Mouse (Mus musculus) liver, embryonic 11.5 days (tissue): ENCODE results near the gene Oip5. TPM values are rescaled to one million over a fixed set of nuclear protein-coding genes. Genes with fewer than 3 reads are reported as not detected.
"Not testable (repeated sequence)": the region's sequence is repeated elsewhere in the genome, so short reads cannot be mapped to it uniquely, and the experiment has no call there.

Experiments
- ATAC-seq: fragments of 200-750 bp; cut with Nextera tagmentation; replicated peaks from 2 replicates; pipeline ENCODE4 v1.8.0; 2017; ENCODE audit warnings: moderate number of reproducible peaks, mild to moderate bottlenecking, moderate TSS enrichment, moderate library complexity; ENCODE audit not compliant: low FRiP score
- DNase-seq: peaks from one replicate; pipeline ENCODE4 v3.0.0-alpha.2; 2017; ENCODE audit warnings: low spot score
- H3K27ac ChIP-seq: fragments of 300-500 bp; sonication (generic); 2 replicates; pipeline ENCODE4 v1.5.1; 2014; ENCODE audit warnings: mild to moderate bottlenecking, low read depth, low read length, control low read depth
- H3K27me3 ChIP-seq: fragments of 300-500 bp; sonication (generic); replicated peaks from 2 replicates; pipeline ENCODE4 v1.6.1; 2014; ENCODE audit warnings: low read length, mixed read lengths; ENCODE audit not compliant: control insufficient read depth, insufficient read depth
- H3K36me3 ChIP-seq: fragments of 300-500 bp; sonication (generic); 2 replicates; pipeline ENCODE4 v1.6.1; 2014; ENCODE audit warnings: mild to moderate bottlenecking, low read length, moderate library complexity, mixed read lengths; ENCODE audit not compliant: control insufficient read depth, insufficient read depth
- H3K4me1 ChIP-seq: fragments of 300-500 bp; sonication (generic); replicated peaks from 2 replicates; pipeline ENCODE4 v1.6.1; 2014; ENCODE audit warnings: low read length, mixed read lengths; ENCODE audit not compliant: control insufficient read depth, insufficient read depth
- H3K4me2 ChIP-seq: fragments of 300-500 bp; sonication (generic); 2 replicates; pipeline ENCODE4 v1.6.1; 2014; ENCODE audit warnings: mild to moderate bottlenecking, control low read depth, moderate library complexity
- H3K4me3 ChIP-seq: fragments of 300-500 bp; sonication (generic); 2 replicates; pipeline ENCODE4 v1.5.1; 2014; ENCODE audit warnings: low read depth, low read length, control low read depth
- H3K9ac ChIP-seq: fragments of 300-500 bp; sonication (generic); 2 replicates; pipeline ENCODE4 v1.6.1; 2014; ENCODE audit warnings: low read depth, low read length, control low read depth
- H3K9me3 ChIP-seq: fragments of 300-500 bp; sonication (generic); 2 replicates; pipeline ENCODE4 v1.6.1; 2016; ENCODE audit warnings: low read length, inconsistent platforms, mixed read lengths; ENCODE audit not compliant: control insufficient read depth
- WGBS: fragments of 180-500 bp; shearing (Covaris S2); extraction: QIAGEN DNeasy Blood & Tissue Kit; methylation state at CpG from one replicate; pipeline ENCODE4 v1.1.7; 2014; 5-methylcytosine and 5-hydroxymethylcytosine counted together
- polyA plus RNA-seq: library from polyadenylated mRNA; unstranded; fragments of >200 nt; fragmentation: Nextera tagmentation; extraction: Ambion mirVana; gene quantifications from 2 replicates; pipeline ENCODE4 v1.2.1, GENCODE M21; 2014

Oip5 gene
- polyA plus RNA-seq, 1 experiment from 2014 or later, result 47.7 TPM

- Histone ChIP-seq H3K9me3 (no peaks in the 10 kb centered on the region), H3K27me3 (no peaks in the 10 kb centered on the region), H3K4me2 (peak overlapping the region; percentile 75), H3K9ac (peak overlapping the region; percentile 93), H3K36me3 (0 out of 2 replicates have a peak, but pooled peaks cover 2% of the 10 kb centered on the region), H3K4me3 (peak overlapping the region; percentile 88), H3K4me1 (peaks cover 11% of the 10 kb centered on the region), H3K27ac (peak overlapping the region; percentile 79)
- ATAC-seq (peak; percentile 75), DNase-seq (no peak)
- under 1% methylated on average over 13 of the region's 13 CpGs for WGBS
Measured at GRCm38 (mm10) chr2:119617841-119618198, 449 bp downstream of the Oip5 start.

GRCm38 (mm10) chr2:119607023-119607422, 11.2 kb downstream of the Oip5 start:
- Histone ChIP-seq H3K4me2 (no peak overlapping the region), H3K4me3 (no peak overlapping the region), H3K9ac (no peak overlapping the region), H3K36me3 (peaks cover 40% of the 10 kb centered on the region), H3K9me3 (no peaks in the 10 kb centered on the region), H3K27ac (no peak overlapping the region), H3K4me1 (peaks cover 39% of the 10 kb centered on the region), H3K27me3 (no peaks in the 10 kb centered on the region)
- WGBS, result 87% methylated on average over 4 of the region's 4 CpGs
- no peak for DNase-seq
- ATAC-seq, result peak; percentile 48; the same call in 1 of the 2 replicates

GRCm38 (mm10) chr2:119605361-119605973, 12.8 kb downstream of the Oip5 start:
- Histone ChIP-seq H3K27ac (peak overlapping the region; percentile 89), H3K4me3 (no peak overlapping the region), H3K36me3 (peaks cover 40% of the 10 kb centered on the region), H3K4me2 (peak overlapping the region; percentile 47), H3K9ac (peak overlapping the region; percentile 30; the same call in 1 of the 2 replicates), H3K9me3 (no peaks in the 10 kb centered on the region), H3K4me1 (peaks cover 39% of the 10 kb centered on the region), H3K27me3 (no peaks in the 10 kb centered on the region)
- DNase-seq (no peak), ATAC-seq (peak; percentile 86)
- 64% methylated on average over 6 of the region's 6 CpGs for WGBS

- H3K4me3 ChIP-seq, result no peak overlapping the region
- H3K27ac ChIP-seq, result peak overlapping the region; percentile 73; the same call in 1 of the 2 replicates
- DNase-seq, result no peak
Measured at GRCm38 (mm10) chr2:119603909-119604308, 14.4 kb downstream of the Oip5 start.

GRCm38 (mm10) chr2:119602488-119602887, 15.8 kb downstream of the Oip5 start:
- H3K9me3 ChIP-seq, result no peaks in the 10 kb centered on the region
- ATAC-seq (no peak), DNase-seq (no peak)
- WGBS, result 72% methylated on average over 1 of the region's 1 CpGs
- H3K4me1 ChIP-seq, result peaks cover 41% of the 10 kb centered on the region
- peak overlapping the region; percentile 37 for H3K4me2 ChIP-seq
- H3K36me3 ChIP-seq, result peaks cover 33% of the 10 kb centered on the region
- H3K4me3 ChIP-seq, result no peak overlapping the region
- H3K27me3 ChIP-seq, result no peaks in the 10 kb centered on the region
- no peak overlapping the region for H3K9ac ChIP-seq
- H3K27ac ChIP-seq, result peak overlapping the region; percentile 39; the same call in 1 of the 2 replicates

More at GRCm38 (mm10) chr2:119603909-119604308, 14.4 kb downstream of the Oip5 start:
- Histone ChIP-seq H3K36me3 (peaks cover 37% of the 10 kb centered on the region), H3K4me1 (peaks cover 39% of the 10 kb centered on the region), H3K9me3 (no peaks in the 10 kb centered on the region), H3K27me3 (no peaks in the 10 kb centered on the region), H3K9ac (no peak overlapping the region), H3K4me2 (peak overlapping the region; percentile 44)
- 34% methylated on average over 2 of the region's 2 CpGs for WGBS
- peak; percentile 44; the same call in 1 of the 2 replicates for ATAC-seq

GRCm38 (mm10) chr2:119601575-119601974, 16.7 kb downstream of the Oip5 start:
- 79% methylated on average over 3 of the region's 3 CpGs for WGBS
- not testable (repeated sequence) for H3K27me3 ChIP-seq, H3K27ac ChIP-seq, ATAC-seq, DNase-seq, H3K9ac ChIP-seq, H3K9me3 ChIP-seq, H3K4me3 ChIP-seq
- Histone ChIP-seq H3K4me2 (0 out of 2 replicates have a peak overlapping the region, but pooled peaks have one; percentile 16), H3K4me1 (peaks cover 35% of the 10 kb centered on the region), H3K36me3 (peaks cover 31% of the 10 kb centered on the region)

- WGBS, result 84% methylated on average over 4 of the region's 4 CpGs
- Histone ChIP-seq H3K27me3 (no peaks in the 10 kb centered on the region), H3K4me2 (no peak overlapping the region), H3K4me1 (peaks cover 35% of the 10 kb centered on the region), H3K27ac (no peak overlapping the region), H3K4me3 (no peak overlapping the region), H3K9me3 (no peaks in the 10 kb centered on the region), H3K36me3 (peaks cover 34% of the 10 kb centered on the region), H3K9ac (no peak overlapping the region)
- no peak for ATAC-seq
- no peak for DNase-seq
Measured at GRCm38 (mm10) chr2:119601027-119601426, 17.2 kb downstream of the Oip5 start.

- no peaks in the 10 kb centered on the region for H3K27me3 ChIP-seq
Measured at GRCm38 (mm10) chr2:119596781-119597330, 21.4 kb downstream of the Oip5 start.

GRCm38 (mm10) chr2:119595308-119595707, 23.0 kb downstream of the Oip5 start:
- H3K9me3 ChIP-seq, result no peaks in the 10 kb centered on the region
- peaks cover 12% of the 10 kb centered on the region for H3K4me1 ChIP-seq
- 0 out of 2 replicates have a peak overlapping the region, but pooled peaks have one; percentile 8 for H3K27ac ChIP-seq
- peak overlapping the region; percentile 84 for H3K4me2 ChIP-seq
- no peak for DNase-seq
- H3K4me3 ChIP-seq, result peak overlapping the region; percentile 95
- no peak for ATAC-seq
- H3K36me3 ChIP-seq, result peaks cover 14% of the 10 kb centered on the region
- 36% methylated on average over 4 of the region's 4 CpGs for WGBS
- H3K27me3 ChIP-seq, result no peaks in the 10 kb centered on the region
- peak overlapping the region; percentile 100 for H3K9ac ChIP-seq

More at GRCm38 (mm10) chr2:119596781-119597330, 21.4 kb downstream of the Oip5 start:
- ATAC-seq (no peak), DNase-seq (no peak)
- Histone ChIP-seq H3K9ac (no peak overlapping the region), H3K36me3 (peaks cover 17% of the 10 kb centered on the region), H3K4me1 (peaks cover 12% of the 10 kb centered on the region), H3K27ac (no peak overlapping the region), H3K9me3 (no peaks in the 10 kb centered on the region), H3K4me2 (no peak overlapping the region), H3K4me3 (no peak overlapping the region)
- 78% methylated on average over 8 of the region's 8 CpGs for WGBS
